Mouse (Mus musculus) thymus, adult 2 months (tissue): ENCODE data around the gene Olfr155. TPM values are rescaled to one million over a fixed set of nuclear protein-coding genes. Genes with fewer than 3 reads are reported as not detected.
A peak's percentile ranks its signal among the peaks of the same experiment; 100 is the strongest.

ENCODE experiments used
- DNase-seq: peaks from one replicate; pipeline ENCODE4 v3.0.0; 2021
- H3K27ac ChIP-seq: fragments of 200-500 bp; 2 replicates; pipeline ENCODE4 v1.5.1; 2012; ENCODE audit warnings: low read length, control low read depth; ENCODE audit not compliant: control insufficient read depth, insufficient read depth
- H3K27me3 ChIP-seq: fragments of 200-500 bp; 2 replicates; pipeline ENCODE4 v1.6.1; 2012; ENCODE audit warnings: mild to moderate bottlenecking, low read length, moderate library complexity, mixed read lengths; ENCODE audit not compliant: control insufficient read depth, insufficient read depth
- H3K36me3 ChIP-seq: fragments of 200-500 bp; 2 replicates; pipeline ENCODE4 v1.6.1; 2012; ENCODE audit warnings: mild to moderate bottlenecking, low read length, moderate library complexity; ENCODE audit not compliant: control insufficient read depth, insufficient read depth
- H3K4me1 ChIP-seq: fragments of 200-500 bp; replicated peaks from 2 replicates; pipeline ENCODE4 v1.6.1; 2012; ENCODE audit warnings: low read length; ENCODE audit not compliant: control insufficient read depth, insufficient read depth
- H3K4me3 ChIP-seq: fragments of 200-500 bp; 2 replicates; pipeline ENCODE4 v1.5.1; 2012; ENCODE audit warnings: mild to moderate bottlenecking, low read length, control low read depth, moderate library complexity; ENCODE audit not compliant: control insufficient read depth, insufficient read depth
- CTCF ChIP-seq: fragments of 200-500 bp; IDR thresholded peaks from 2 replicates; pipeline ENCODE4 v1.5.1; 2012; ENCODE audit warnings: mild to moderate bottlenecking, control low read depth, low read length, moderate library complexity, borderline replicate concordance; ENCODE audit not compliant: control insufficient read depth, poor library complexity, insufficient read depth; ENCODE audit errors: extremely low read depth
- POLR2A ChIP-seq: fragments of 200-500 bp; IDR thresholded peaks from 2 replicates; pipeline ENCODE4 v1.6.1; 2012; ENCODE audit warnings: mild to moderate bottlenecking, low read length, control low read depth, moderate library complexity; ENCODE audit not compliant: control insufficient read depth, poor library complexity, insufficient read depth; ENCODE audit errors: extremely low read depth
- WGBS: fragments of 180-500 bp; shearing (Covaris S2); methylation state at CpG from one replicate; pipeline ENCODE4 v1.1.7; 2018; 5-methylcytosine and 5-hydroxymethylcytosine counted together
- polyA plus RNA-seq: library from polyadenylated mRNA; depleted of rRNA; stranded (reverse); fragments of >200 nt; gene quantifications from 2 replicates; pipeline ENCODE4 v1.2.3, GENCODE M21; 2012

Gene Olfr155
- polyA plus RNA-seq, 1 experiment, result not detected

DNA sequence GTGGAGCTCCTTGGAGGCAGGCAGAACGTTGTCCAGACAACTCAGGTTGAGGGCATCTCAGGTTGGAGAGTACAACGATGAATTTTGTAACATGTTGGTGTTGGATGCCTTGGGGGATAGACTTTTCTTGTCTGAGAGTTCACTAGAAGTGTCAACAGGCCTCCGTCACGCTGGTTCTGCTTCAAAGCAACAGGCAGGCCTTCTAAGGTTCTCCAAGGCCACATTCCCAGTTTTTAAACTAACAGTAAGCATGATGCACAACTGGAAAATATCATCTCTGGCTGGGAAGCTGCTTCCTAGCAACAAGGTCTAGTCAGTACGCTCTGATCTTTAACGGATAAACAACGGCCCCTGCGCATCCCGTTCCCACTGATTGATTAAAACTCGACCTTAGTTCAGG, 18.5 kb downstream of the Olfr155 start:
- TF ChIP-seq POLR2A (no peak), CTCF (no peak)
- no peak for DNase-seq
- no peaks in the 10 kb centered on the region for H3K36me3 ChIP-seq

DNA sequence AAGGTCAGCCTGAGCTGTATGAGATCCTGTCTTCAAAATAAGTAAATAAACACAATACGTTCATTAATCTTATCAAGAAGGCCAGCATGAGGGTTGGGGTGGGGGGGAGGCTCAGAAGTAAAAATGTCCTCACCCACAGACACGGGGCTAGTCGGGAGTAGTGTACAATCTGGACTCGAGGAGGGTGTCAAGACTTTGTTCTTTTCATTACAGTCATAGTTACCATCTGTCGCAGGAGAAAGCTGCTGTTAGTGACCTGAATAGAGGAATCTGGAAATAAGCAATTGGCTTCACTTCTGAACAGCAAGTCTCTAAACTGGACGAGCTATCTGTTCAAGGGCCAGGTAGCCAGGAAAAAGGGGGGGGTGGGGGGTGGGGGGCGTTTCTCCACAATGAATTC, 23.1 kb downstream of the Olfr155 start:
- Histone ChIP-seq H3K36me3 (no peaks in the 10 kb centered on the region), H3K27ac (no peak overlapping the region), H3K27me3 (no peaks in the 10 kb centered on the region), H3K4me1 (peaks cover 9% of the 10 kb centered on the region), H3K4me3 (no peak overlapping the region)
- no peak for TF ChIP-seq CTCF
- TF ChIP-seq POLR2A, result no peak
- DNase-seq, result no peak
- 59% methylated on average over 7 of the region's 7 CpGs for WGBS

More for the DNA sequence above, 18.5 kb downstream of the Olfr155 start:
- Histone ChIP-seq H3K27ac (no peak overlapping the region), H3K27me3 (no peaks in the 10 kb centered on the region), H3K4me3 (no peak overlapping the region), H3K4me1 (0 out of 2 replicates have a peak, but pooled peaks cover under 1% of the 10 kb centered on the region)
- whole genome bisulfite sequencing, result 93% methylated on average over 10 of the region's 10 CpGs

DNA sequence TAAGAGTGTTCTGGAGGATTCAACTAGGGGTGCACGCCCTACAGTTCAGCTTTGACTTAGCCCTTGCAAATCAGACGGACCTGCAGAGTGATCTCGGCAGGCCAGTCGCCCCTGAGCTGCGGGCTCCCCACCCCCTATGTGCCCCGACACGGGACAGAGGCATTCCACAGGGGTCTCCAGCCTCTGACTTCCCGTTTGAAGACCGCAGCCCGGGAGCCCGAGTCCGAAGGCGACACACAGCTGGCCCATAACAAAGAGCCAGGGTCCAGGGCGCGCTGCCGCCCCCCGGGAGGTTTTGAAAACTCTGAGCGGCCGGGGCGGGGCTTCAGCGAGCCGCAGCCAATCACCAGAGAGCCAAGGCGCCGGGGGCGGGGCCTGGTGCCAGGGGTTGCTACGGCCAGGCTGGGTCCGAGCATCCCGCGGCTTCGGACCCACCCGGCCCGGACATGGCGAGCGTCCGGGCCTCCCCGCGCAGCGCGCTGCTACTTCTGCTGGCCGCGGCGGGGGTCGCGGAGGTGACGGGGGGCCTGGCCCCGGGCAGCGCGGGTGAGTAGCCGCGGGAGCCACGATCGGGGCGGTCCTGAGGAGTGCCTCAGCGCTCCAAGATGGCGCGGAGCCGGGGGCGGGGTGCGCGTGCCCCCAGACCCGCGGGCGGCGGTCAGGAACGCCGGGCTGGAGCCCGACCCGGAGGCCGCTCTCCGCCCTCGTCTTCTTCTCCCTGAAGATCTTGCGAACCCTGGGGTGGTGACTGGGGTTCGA, 24.0 kb downstream of the Olfr155 start, which contains the start of gene Reck:
Reck (plus strand) TSS at position 371 of the 759 bp plus-strand sequence.
- no peak within 1 kb of the TSS for H3K27ac ChIP-seq
- no peak for TF ChIP-seq CTCF
- TF ChIP-seq POLR2A, result 0 out of 2 replicates have a peak, but pooled peaks have one; percentile 25
- H3K27me3 ChIP-seq, result no peaks in the 10 kb centered on the region
- 1% methylated on average over 73 of the region's 73 CpGs for WGBS
- H3K4me1 ChIP-seq, result peaks cover 9% of the 10 kb centered on the region
- no peaks in the 10 kb centered on the region for H3K36me3 ChIP-seq
- peak within 1 kb of the TSS; percentile 84 for H3K4me3 ChIP-seq
- peak; percentile 84 for DNase-seq

DNA sequence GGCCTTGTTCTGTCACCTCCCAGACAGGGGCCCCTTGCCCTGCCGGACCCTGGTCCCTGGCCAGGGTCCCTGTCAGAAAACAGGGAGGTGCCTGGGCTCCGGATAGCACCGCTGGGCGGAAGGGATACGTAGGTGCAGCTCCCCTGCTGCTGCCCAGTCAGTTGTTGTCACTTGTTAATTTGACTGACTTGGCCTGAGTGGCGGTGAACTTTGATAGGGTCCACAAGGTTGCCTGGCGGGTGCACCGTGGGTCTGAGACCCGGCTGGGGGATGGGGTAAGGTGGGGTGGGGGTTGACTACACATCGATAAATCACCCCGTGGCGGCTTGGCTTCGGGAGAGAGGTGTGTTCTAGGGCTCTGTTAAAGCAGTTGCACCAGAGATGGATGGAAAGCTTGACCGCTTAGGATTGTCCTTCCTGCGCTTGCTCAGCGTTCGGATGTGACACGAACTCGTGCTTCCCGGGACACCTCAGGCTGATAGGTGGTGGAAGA, 24.6 kb downstream of the Olfr155 start:
- Histone ChIP-seq H3K4me3 (peak overlapping the region; percentile 84), H3K27ac (no peak overlapping the region), H3K27me3 (no peaks in the 10 kb centered on the region), H3K36me3 (no peaks in the 10 kb centered on the region), H3K4me1 (peaks cover 9% of the 10 kb centered on the region)
- TF ChIP-seq CTCF, result no peak
- no peak for TF ChIP-seq POLR2A
- DNase-seq, result peak; percentile 8
- 4% methylated on average over 20 of the region's 20 CpGs for WGBS

DNA sequence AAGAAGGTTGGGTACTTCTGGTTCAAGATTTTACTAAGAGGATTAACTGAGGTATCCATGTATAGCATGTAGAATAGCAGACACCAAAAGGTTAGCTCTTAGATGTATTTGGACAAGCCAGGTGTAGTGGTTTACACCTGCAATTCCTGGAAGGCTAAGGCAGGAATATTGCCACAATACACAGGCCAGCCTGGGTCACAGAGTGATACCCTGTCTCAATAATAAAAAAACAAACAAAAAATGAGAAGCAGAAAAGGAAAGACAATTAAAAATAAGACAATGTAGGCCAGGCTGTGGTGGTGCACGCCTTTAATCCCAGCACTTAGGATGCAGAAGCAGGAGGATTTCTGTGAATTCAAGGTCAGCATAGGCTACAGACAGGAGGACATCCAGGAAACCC, 25.9 kb downstream of the Olfr155 start:
- H3K27ac ChIP-seq, result no peak overlapping the region
- no peak for TF ChIP-seq POLR2A
- TF ChIP-seq CTCF, result no peak
- H3K27me3 ChIP-seq, result no peaks in the 10 kb centered on the region
- no peaks in the 10 kb centered on the region for H3K36me3 ChIP-seq
- H3K4me1 ChIP-seq, result peaks cover 9% of the 10 kb centered on the region
- DNase-seq, result no peak
- WGBS, result 94% methylated on average over 1 of the region's 1 CpGs
- no peak overlapping the region for H3K4me3 ChIP-seq

DNA sequence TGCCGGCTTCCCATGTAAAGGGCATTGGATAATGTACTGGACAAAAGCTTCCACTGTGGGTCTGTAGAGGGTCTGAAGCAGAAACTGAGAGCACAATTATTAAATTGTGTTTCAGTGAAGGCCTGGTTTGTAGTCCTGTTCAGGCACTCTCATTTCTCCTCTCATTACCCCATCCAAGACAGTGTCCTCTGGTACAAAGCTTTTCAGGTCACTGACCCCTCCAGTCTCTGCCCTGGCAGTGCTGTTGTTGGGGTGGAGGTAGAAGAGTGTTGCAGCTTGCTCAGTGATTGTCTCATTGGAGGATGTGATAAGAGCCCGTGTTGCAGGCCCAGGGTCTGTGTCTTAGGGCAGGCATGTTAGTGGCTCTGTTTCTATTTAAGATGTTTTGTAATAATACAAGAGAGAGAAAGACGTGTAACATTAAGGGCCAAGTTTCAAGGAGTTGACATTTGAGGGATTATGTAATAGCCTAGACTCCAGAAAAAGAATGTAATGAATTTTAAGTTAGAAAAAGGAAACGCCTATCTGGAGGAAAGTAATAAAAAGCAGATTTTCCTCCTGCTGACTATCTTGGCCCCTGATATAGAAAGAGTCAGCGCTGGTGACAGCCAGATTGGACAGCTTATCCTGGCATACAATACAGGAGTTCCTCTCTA, 26.9 kb downstream of the Olfr155 start:
- WGBS, result 92% methylated on average over 5 of the region's 5 CpGs
- Histone ChIP-seq H3K27me3 (no peaks in the 10 kb centered on the region), H3K36me3 (no peaks in the 10 kb centered on the region), H3K27ac (no peak overlapping the region), H3K4me1 (peaks cover 9% of the 10 kb centered on the region), H3K4me3 (no peak overlapping the region)
- TF ChIP-seq CTCF, result no peak
- no peak for TF ChIP-seq POLR2A
- no peak for DNase-seq
